Mouse (Mus musculus) adrenal gland, postnatal 14 days (tissue): Measurements from ENCODE around the gene Gm15517. TPM values are rescaled to one million over a fixed set of nuclear protein-coding genes. Genes with fewer than 3 reads are reported as not detected.
"Not testable (repeated sequence)": the region's sequence is repeated elsewhere in the genome, so short reads cannot be mapped to it uniquely, and the experiment has no call there.

Experiments used
- DNase-seq: peaks from one replicate; pipeline ENCODE4 v3.0.0; 2021; ENCODE audit warnings: mixed read lengths
- total RNA-seq: library from RNA; stranded (reverse); gene quantifications from 2 replicates; pipeline ENCODE4 v1.2.3, GENCODE M21; 2021

Gene Gm15517
- total RNA-seq, 1 experiment from 2014 or later: not detected

DNA sequence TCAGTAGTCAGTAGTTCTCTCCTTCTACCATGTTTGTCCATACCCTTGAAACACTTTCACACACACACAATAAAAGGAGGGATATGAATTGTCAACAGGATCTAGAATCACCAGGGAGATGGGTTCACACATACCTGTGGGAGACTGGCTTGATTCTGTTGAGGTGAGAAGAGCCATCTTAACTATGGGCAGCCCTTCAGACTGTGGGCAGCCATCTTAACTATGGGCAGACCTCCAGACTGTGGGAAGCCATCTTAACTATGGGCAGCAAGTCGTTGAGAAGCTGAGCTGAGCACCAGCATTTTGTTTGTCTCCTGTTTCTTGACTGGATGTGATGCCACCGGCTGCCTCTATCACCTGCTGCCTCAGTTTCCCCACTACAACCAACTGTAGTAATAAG lies 10.1 kb downstream of the Gm15517 start:
- DNase-seq: peak; percentile 31

DNA sequence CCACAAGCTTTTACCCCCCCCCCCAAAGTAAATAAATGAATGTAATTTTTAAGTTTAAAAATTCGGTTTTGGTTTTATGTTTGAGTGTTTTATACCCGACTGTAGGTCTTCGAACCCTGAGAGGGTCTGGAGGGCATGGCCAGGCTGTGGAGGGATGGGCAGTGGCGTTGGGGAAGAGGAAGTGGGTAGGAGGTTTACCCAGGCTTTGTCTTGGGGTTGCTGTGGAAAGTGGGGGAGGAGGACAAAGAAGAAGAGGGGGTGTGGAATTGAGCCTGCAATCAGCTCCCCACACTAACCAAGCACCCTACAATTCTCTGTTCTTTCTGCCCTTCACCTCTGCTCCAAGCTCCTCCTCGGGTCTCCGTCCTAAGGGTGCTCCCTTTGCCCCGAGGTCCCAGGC lies 11.3 kb downstream of the Gm15517 start:
- no peak for DNase-seq

DNA sequence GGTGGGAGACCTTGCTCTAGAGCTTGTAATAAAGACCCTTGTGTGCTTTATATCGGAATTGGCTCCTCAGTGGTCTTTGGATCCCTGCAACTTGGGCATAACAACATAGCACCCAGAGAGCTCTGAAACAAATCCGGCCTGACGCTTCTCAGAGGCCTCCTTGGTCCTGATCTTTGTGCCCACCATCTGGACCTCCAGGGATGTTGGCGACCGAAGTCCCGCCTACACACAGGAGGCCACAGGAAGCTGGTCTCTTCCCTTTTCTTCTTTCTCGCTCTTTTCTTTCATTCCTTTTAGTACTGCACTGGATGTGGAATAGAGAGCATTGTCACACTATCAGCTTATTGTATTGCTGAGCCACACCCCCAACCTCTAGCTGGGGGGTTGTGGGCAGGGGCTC lies 12.2 kb downstream of the Gm15517 start:
- DNase-seq: no peak

DNA sequence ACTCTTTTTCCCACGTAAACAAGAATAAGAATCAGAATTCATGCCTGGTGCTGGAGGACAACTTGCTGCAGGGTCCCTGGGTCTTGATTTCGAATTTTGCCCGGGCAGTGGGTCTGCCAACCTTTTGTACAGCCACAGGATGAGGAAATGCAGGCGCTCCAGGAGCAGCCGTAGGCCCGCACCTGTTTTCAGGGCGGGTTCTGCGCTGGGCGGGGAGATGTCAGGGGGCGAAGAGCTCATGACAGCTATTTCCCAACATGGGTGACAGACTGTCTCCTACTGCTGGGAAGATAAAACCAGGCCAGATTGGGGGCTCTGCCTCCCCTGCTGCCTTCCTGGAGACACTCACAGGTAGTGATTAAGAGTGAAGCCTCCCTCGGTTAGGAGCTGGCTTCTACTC lies 12.8 kb downstream of the Gm15517 start:
- no peak for DNase-seq

DNA sequence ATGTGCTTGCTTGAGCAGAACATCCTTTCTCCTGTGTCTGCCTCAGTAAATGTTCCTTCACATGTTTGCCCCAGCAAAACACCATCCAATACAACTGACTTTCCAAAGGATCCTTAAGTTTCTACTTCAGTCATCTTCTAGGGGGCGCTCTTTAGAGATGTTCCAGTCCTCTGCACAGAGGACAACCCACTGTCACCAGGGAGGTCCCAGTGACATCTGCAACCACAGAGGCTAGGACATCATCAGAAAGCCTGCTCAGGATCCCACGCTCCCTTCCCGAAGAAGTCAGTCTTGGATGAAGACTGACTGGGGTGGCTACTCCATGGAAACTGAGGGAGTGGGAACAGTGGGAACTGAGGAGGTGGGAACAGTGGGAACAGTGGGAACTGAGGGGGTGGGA lies 14.3 kb downstream of the Gm15517 start:
- no peak for DNase-seq

DNA sequence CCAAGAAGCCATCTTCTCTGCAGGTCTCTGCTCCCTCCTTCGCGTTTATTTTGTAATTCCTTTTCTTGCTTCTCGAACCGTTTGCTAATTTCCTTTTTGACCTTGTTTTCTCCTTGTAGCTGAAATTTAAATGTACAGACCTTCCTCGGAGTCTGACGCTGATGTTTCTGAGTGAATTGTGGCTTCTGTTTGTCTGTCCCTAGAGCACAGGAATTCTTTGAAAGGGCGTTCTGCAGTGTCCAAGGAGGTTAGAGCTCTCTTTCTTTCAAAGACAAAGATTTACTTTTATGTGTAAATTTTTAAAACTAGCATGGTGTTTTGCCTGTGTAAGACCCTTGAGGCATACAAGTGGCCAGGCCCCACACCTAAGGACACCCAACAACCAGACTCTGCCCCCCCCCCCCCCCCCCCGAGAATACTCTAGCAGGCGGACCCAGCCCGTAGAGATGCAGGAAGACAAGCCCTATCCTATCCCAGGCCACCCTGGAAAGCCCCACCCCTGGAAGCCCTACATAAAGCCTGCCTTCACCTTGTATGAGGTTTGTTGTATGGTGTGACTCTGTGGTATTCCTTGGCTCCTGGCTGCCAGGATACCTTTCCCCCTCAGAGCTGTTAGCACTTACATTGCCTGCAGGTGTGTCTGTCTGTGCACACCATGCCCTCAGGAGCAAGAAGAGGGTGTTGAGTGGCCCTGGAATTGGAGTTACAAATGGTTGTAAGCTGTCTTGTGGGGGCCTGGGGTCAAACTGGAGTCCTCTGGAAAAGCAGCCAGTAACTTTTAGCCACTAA lies 15.4 kb downstream of the Gm15517 start:
- DNase-seq: no peak

DNA sequence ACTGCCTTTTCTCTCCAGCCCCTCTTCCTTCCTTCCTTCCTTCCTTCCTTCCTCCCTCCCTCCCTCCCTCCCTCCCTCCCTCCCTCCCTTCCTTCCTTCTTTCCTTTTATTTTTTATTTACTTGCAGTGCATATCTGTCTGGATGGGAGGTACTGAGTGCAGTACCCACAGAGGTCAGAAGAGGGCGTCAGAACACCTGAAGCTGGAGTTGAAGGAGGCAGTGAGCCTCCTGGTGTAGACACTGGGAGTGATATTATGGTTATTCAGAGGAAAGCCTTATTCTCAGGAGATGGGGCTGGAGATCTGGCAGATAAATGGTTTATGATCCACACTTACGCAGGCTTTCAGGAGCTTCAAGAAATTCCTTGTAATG lies 16.0 kb downstream of the Gm15517 start:
- DNase-seq: peak; percentile 59

DNA sequence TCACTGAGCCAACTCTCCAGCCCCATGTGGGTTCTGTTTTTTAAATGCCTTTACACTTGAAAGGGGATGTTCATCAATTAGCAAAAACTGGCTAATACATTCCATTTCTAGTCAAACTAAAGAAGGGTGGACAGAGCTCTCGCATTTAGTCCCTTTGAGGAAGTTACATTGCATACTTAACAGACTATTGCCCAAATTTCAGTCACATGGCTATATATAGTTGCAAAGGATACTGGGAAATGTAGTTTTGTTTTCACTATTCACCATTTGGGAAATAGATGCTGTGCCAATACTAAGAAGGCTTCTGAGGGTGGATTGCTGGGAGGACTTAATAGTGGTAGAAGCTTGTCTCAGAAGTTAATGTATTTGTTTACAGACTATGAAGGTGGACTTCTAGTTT lies 19.7 kb downstream of the Gm15517 start:
- DNase-seq: no peak

DNA sequence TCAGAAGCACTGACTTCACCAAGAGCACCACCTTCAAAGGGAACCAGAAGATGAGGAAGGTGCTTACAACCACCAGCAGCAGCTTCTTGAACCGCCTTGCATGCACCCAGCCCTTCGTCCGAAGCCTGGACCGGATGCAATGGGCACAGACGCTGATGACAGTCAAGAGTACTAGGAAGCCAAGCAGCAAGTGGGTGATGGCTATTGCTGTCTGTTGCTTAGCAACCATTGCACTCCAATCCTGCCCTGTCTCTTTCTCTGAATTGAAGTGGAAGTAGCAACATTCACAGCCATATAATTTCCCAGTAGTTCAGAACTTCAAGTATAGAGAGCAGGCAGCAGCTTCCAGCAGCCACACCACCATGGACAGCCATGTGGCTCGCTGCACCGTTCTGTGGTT lies 20.3 kb downstream of the Gm15517 start:
- no peak for DNase-seq

DNA sequence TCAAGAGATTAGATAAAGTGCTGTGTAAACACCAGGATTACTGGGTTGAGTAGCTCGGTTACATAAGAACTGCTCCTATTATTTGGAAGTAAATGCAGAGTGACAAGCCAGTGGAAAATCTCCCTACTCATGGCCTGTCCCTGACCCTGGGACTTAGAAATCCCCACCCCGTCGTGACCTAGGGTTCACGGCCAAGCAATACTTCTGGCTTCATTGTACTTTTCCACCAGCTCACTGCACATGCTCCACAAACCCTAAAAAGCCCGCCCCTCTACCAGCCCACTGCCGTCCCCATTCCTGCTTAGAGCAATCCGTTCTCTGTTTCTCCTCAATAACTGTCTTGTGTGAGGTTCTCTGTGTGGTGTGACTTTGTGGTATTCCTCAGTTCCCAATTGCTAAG lies 26.5 kb downstream of the Gm15517 start:
- no peak for DNase-seq

DNA sequence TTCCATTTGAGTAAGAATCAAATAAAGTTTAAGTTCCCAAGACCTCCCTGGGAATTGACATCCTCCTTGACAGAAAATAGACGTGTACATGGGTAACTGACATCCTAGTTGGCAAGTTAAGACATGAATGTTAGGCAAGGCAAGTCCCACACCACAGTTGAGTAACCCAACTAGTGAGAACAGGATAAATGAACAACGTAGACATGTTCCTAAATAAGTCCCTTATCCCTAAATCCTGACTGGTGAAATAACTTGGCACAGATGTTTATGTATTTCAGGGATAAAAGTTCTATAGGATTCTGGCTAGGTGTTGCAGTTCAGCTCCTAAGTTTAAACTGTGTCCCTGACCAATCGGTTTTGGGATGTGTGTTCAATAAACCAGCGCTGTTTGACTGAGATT lies 29.7 kb downstream of the Gm15517 start:
- no peak for DNase-seq

DNA sequence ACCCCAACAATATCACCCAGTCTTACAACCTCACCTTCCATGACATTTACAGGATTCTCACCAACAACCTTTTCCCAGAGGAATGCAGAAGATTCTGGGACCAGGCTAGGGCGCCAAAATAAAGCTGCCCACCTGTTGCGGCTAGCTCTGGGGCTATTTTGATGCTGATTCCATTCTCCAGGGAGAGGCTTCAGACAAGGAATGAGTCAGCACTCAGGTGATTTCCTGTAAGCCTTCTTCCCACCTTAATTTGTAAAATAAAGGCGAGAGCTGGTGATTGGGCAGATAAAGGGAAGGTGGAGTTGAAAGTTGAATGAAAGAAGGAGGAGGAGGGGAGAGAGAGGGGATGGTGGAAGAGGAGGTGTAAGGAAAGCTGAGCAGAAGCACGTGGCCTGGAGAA lies 30.2 kb downstream of the Gm15517 start:
- no peak for DNase-seq

DNA sequence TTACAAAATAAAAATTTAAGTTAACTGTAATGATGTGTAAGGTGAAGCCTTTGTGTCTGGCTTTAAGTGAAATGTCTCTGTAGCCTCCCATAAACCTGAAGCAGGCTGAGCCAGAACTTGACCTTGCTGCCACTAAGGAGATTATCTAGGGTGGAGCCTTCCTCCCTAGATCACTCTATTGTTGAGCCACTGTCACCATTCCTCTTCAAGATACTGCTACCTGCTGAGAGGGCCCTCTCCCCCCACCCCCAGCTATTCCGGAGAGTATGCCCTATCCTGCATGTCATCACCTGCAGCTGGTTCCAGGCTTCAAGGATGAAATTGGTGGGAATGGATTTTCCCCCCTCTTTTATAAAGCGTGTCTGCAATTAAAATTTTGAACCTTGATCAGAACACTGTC lies 36.3 kb downstream of the Gm15517 start:
- DNase-seq: not testable (repeated sequence)

DNA sequence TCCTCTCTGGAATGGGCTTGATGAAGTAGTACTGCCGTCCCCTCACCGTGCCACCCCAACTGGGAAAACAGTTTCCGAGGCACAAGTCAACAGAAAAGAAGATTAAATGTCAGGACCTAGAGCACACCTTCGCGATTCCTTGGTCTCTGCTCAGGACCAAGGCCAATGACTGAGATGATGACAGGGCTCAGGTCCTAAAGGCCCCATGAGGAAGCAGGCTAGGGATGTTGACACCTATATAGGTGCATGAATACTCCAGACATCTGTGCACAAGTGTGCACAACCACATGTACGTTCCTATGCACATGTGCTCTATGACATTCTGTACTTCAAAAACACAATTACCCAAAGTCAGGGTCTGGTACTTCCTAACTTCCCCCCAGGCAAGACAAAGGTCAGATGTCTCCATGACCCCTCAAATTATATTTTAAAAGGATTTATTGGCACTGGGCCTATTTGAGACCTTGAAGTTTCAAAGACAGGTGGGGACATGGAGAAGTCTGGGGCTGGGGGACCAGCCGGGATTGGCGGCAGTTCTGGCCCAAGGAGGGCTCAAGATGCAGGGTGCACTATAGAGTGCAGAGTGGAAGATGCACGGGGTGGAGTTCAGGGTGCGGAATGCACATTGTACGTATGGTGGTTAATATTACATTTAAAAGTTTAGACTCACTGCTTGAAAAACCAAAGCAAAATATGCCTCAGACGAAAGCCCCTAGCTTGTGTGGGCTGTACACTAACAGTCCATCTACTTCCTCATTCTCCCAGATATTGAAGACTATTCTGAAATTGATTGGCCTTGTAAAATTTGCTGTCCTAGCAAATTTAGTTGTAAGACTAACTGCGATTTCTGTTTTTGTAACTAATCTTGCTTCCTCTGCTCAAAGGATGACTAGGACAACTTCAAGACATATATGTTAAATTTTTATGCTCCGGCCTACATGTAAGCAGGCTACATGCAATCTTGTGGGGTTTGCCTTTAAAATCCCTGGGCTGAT lies 42.4 kb downstream of the Gm15517 start:
- no peak for DNase-seq

DNA sequence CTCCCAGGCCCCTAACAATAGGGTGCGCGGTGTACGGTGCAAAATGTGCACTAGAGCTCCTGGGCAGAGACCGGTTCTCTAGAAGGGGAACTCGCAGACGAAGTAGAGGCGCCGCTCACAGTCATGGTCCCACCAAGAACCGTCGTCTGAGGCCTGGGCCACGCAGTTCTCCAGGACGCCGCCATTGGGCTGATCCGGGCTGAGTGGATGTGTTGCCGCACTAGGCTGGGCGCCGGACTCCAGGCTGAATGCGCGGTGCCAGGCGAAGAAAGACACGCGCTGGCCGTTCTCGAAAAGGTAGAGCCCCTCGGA lies 43.2 kb downstream of the Gm15517 start:
- DNase-seq: no peak

DNA sequence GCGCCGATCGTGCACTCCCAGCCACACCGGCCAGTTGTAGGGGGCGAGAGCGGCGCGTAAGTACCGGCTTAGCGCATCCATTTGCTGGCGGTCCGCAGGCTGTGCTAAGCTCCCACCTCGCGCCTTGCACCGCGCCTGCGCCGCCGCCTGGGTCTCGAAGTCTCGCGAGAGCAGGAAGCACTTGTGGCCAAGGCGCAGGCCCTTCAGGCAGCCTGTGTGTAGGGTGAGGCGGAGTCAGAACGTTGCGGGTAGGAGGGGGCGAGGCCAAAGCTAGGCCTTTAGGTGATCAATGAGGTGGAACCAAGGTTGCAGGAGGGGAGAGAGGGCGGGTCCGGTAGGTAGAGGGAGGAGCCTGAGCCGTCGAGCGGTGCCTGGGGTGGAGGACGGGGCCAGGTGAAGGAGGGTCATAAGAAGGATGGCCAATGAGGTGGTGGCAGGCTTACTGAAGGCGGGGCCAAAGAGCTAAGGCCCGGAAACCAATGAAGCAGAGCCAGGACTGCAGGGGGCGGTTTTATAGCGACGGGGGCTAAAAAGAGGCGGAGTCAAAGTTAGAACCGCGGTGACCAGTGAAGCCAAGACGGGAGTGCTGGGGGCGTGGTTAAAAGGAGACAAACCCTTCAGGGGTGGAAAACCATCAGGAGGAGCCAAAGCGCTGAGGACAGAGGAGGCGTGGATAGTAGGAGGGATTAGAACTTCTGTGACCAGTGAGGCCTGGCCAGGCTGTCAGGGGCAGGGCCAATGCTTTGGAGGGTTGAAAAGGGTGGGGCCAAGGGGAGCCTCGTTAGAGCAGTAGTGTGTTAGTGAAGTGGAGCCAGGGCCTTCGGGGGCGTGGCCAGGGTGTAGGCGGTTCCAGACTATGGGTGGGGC lies 43.8 kb downstream of the Gm15517 start:
- peak; percentile 98 for DNase-seq

DNA sequence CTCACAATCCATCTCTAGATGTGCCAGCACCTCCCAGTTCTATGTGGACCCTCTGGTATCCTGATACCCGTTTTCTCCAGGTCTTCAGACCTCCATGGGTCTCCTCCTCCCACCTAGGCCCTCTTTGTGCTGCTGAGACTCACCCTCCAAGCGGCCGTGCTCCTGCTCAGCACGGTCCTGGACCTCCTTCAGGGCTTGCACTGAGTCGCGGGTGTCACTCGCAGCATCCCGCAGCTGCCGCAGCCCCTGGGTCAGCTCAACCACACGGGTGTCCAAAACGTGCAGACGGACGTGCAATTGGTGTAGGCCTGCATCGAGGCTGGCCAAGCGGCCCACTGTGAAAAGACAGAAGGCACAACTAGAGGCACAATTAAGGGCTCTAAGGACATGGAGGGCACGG lies 44.4 kb downstream of the Gm15517 start:
- DNase-seq: peak; percentile 14

DNA sequence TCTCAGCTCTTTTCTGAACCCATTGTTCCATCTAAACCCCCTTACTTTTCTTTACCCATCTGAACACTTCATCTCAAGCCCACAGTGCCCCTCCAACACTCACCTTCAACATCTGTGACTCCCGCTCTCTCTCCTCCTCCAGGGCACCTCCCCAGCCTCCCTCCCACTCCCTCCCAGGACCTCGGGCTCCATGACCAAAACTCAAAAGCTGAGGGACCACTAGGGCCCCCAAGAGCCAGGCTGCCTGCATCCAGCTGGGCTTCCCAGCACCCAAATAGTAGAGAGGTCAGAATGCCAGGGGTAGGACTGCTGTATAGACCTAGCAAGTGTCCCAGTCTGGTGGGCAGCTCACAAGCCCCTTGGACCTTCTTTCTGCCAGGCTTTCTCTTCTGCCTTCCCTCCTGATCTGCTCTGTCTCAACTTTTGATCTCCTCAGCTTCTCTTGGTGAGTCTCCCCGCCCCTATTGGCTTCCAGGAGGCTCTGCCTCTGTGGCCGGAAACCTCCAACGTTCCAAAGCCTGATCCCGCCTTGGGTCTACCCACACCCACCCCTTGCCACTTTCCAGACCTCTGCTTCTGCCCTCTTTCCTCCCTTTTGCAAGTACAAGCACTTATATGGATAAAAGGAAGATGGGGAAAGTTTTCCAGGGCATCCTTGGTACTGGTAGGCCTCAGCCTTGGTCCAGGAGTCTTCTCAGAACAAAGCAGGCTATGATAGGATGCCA lies 45.4 kb downstream of the Gm15517 start, which contains the start of gene Clec11a:
TSS of gene Clec11a (minus strand) at position 387 of the 725 bp plus-strand sequence.
- DNase-seq: no peak

DNA sequence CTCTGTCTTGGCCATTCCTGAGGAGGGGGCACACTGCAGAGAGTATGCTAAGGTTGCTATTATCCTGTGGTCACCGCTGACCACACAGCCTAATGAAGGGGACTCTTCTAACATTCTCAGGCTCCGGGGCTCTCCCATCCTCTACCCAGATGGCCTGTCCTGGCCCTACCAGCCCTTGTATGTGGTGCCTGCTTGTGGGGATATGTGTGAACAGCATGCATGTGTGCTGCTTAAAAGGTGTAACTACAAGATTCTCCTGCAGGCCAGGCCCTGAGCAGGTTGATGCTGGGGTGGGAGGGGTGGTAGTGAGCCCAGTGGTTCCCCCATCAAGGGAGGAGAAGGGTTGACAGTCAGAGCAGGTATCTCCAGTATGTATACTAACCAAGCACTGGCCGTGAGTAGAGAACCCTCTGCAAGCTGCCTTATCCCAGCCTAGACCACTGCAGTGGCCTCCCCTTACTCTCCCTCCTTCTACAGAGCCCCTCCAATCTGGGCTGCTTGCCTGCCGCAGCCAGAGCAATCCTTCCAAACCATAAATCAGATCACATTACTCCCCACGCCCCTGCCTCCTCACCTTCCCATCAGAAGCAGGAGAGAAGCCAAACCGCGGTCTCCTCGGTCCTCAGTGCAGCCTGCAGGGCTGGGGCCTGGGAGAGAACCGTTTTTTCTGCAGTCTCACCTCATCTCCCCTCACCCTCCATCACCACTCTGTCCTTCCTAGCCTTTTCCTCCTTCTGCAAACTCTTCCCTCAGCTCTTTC lies 46.2 kb downstream of the Gm15517 start:
- DNase-seq: no peak

DNA sequence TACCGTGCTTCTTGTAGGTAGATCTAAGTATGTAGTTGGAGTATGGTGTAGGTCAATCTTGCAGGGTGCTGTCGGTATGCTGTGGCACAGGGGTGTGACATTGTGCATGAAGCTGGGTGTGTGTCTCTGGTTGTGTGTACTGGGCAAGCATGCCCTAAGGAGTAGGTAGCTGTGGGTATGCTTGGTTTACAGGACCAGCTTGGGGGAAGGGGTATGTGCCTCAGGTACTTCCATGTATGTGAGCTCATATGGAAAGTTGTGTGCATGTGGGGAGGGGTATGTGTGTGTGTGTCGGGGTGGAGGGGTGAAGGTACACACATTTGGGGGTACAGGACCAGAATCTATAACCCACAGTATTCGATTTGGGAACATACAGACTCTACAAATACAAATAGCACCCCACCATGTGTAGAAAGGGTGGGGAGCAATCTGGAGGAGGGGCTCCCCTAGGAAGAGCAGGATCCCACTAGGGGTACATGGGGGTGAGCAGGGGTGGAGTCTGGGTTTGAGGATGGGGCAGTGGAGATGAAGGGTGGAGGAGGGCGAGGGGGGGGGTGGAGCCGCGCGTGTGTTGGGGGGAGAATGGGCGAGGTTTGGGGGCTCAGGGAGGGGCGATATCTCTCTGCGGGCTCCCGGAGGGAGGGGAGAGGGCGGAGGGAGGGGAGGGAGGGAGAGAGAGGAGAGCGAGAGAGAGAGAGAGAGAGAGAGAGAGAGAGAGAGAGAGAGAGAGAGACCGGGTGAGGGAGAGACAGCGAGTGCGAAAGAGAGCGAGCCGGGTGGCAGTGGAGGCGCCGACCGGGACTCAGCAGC lies 48.4 kb downstream of the Gm15517 start, which contains the start of gene Shank1:
TSS of gene Shank1 (plus strand) at position 779 of the 810 bp plus-strand sequence.
- no peak for DNase-seq
